Mouse (Mus musculus) embryo, embryonic 11 days (tissue): ENCODE measurements around the gene Samd9l.
A peak's percentile ranks its signal among the peaks of the same experiment; 100 is the strongest.
"Not testable (repeated sequence)": the region's sequence is repeated elsewhere in the genome, so short reads cannot be mapped to it uniquely, and the experiment has no call there.

ENCODE experiments used
- DNase-seq: peaks from one replicate; pipeline ENCODE4 v3.0.0-alpha.2; 2015

Gene Samd9l

GRCm38 (mm10) chr6:3399340-3400068, at the start of gene Samd9l:
TSS of gene Samd9l (minus strand) at chr6:3399572.
- DNase-seq = peak; percentile 46

- peak; percentile 73 for DNase-seq
These were observed 48.0 kb upstream of the Samd9l start for GRCm38 (mm10) chr6:3447404-3447803.

GRCm38 (mm10) chr6:3443905-3444304, 44.5 kb upstream of the Samd9l start:
- DNase-seq = no peak

GRCm38 (mm10) chr6:3436087-3436486, 36.7 kb upstream of the Samd9l start:
- DNase-seq = no peak

GRCm38 (mm10) chr6:3430976-3431375, 31.6 kb upstream of the Samd9l start:
- not testable (repeated sequence) for DNase-seq

- no peak for DNase-seq
These were observed 27.7 kb upstream of the Samd9l start for GRCm38 (mm10) chr6:3427047-3427446.

GRCm38 (mm10) chr6:3425333-3425732, 26.0 kb upstream of the Samd9l start:
- not testable (repeated sequence) for DNase-seq

- DNase-seq = not testable (repeated sequence)
These were observed 25.4 kb upstream of the Samd9l start for GRCm38 (mm10) chr6:3424613-3425277.

- DNase-seq = not testable (repeated sequence)
These were observed 2.0 kb downstream of the Samd9l start for GRCm38 (mm10) chr6:3397182-3397906.

GRCm38 (mm10) chr6:3395921-3396611, 3.3 kb downstream of the Samd9l start:
- not testable (repeated sequence) for DNase-seq

- DNase-seq = no peak
These were observed 9.4 kb downstream of the Samd9l start for GRCm38 (mm10) chr6:3389995-3390394.

GRCm38 (mm10) chr6:3386565-3386964, 12.8 kb downstream of the Samd9l start:
- DNase-seq = no peak

GRCm38 (mm10) chr6:3384816-3385215, 14.6 kb downstream of the Samd9l start:
- DNase-seq = not testable (repeated sequence)

GRCm38 (mm10) chr6:3384115-3384791, 15.1 kb downstream of the Samd9l start:
- not testable (repeated sequence) for DNase-seq

GRCm38 (mm10) chr6:3379146-3379545, 20.2 kb downstream of the Samd9l start:
- no peak for DNase-seq

- DNase-seq = no peak
These were observed 22.7 kb downstream of the Samd9l start for GRCm38 (mm10) chr6:3376687-3377086.

- DNase-seq = no peak
These were observed 29.8 kb downstream of the Samd9l start for GRCm38 (mm10) chr6:3369527-3369926.

- DNase-seq = not testable (repeated sequence)
These were observed 33.8 kb downstream of the Samd9l start for GRCm38 (mm10) chr6:3365609-3366008.

GRCm38 (mm10) chr6:3345924-3346597, 53.3 kb downstream of the Samd9l start:
- DNase-seq = peak; percentile 63

- not testable (repeated sequence) for DNase-seq
These were observed 54.2 kb downstream of the Samd9l start for GRCm38 (mm10) chr6:3345043-3345639.

- not testable (repeated sequence) for DNase-seq
These were observed 55.6 kb downstream of the Samd9l start for GRCm38 (mm10) chr6:3343603-3344247.
